ENCODE assay signal across 30 mouse cellular contexts in the genomic region with DNA sequence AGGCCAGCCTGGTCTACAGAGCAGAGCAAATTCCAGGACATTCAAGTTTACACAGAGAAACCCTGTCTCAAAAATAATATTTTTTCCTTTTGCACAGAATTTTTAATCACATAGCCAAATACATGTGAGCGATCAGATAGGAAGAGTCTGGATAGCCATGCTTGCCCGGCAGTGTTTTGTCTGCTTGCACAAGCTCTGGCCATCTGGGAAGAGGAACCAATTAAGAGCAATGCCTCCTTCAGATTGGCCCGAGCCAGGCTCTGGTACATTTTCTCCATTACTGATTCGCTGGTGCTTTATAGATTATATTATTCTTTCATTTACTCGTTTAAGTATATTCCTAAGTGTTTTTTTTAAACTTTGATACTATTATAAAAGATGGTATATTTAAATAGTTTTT. TPM values are rescaled to one million over a fixed set of nuclear protein-coding genes. Genes with fewer than 3 reads are reported as not detected.
DNase-seq lines count a peak whose midpoint lies in the region; ATAC-seq and TF ChIP-seq lines count a peak whose summit lies in the region.
"Had no signal": no experiment of that assay in that cellular context is flagged by ENCODE, and none has a peak within 500 bp of the region (broad histone marks: within the 10 kb centered on the region; RNA-seq: fewer than 3 reads in every experiment).

No protein-coding gene starts in this region.

- TF ChIP-seq EP300 in stomach, postnatal 0 days (optimal IDR thresholded peaks at IDR 0.05), result no peak

- no peaks in the 10 kb centered on the region for H3K27me3 ChIP-seq in stomach, embryonic 14.5 days (ENCODE audit: control insufficient read depth, insufficient read depth, low read length)
- H3K27me3 ChIP-seq in stomach, postnatal 0 days (ENCODE audit: control insufficient read depth, insufficient read depth, low read length), result no peaks in the 10 kb centered on the region
- no peaks in the 10 kb centered on the region for H3K27me3 ChIP-seq in intestine, embryonic 16.5 days (replicated peaks; ENCODE audit: control insufficient read depth, insufficient read depth, low read length)
- H3K27me3 ChIP-seq in hindbrain, embryonic 12.5 days, result no peaks in the 10 kb centered on the region
- H3K27me3 ChIP-seq: embryonic facial prominence, embryonic 12.5 days; forebrain, embryonic 15.5 days; heart, embryonic 13.5 days; hindbrain, embryonic 15.5 days; limb, embryonic 15.5 days; midbrain, embryonic 15.5 days; neural tube, embryonic 12.5 days had no signal

- TF ChIP-seq CTCF in layer of hippocampus, adult 2 months (conservative IDR thresholded peaks at IDR 0.05), result no peak
- TF ChIP-seq CTCF in stomach, postnatal 0 days (IDR thresholded peaks at IDR 0.05; ENCODE audit: low read depth), result no peak

- DNase-seq in layer of hippocampus, adult 2 months (ENCODE audit: low spot score in 2 of 2), result no peak
- DNase-seq in layer of hippocampus, postnatal 25 days (ENCODE audit: extremely low spot score in 1 of 2, low spot score in 1 of 2), result no peak
- no peak for DNase-seq in stomach, postnatal 0 days (ENCODE audit: low spot score)
- DNase-seq: adrenal gland, postnatal 25 days; cerebellum, adult 8-10 months; embryo, embryonic 11 days; gastrocnemius, adult 2 months; gastrocnemius, postnatal 36 days; lung, embryonic 14.5 days; right cerebral cortex, adult 18-20 months had no signal

- no peaks in the 10 kb centered on the region for H3K9me3 ChIP-seq in stomach, embryonic 14.5 days (ENCODE audit: control insufficient read depth, low read depth, low read length)
- no peaks in the 10 kb centered on the region for H3K9me3 ChIP-seq in stomach, postnatal 0 days (ENCODE audit: control insufficient read depth, low read length)
- H3K9me3 ChIP-seq in intestine, embryonic 16.5 days (ENCODE audit: control insufficient read depth, low read length), result no peaks in the 10 kb centered on the region
- H3K9me3 ChIP-seq in hindbrain, embryonic 12.5 days (replicated peaks), result no peaks in the 10 kb centered on the region
- H3K9me3 ChIP-seq: embryonic facial prominence, embryonic 12.5 days; forebrain, embryonic 15.5 days; heart, embryonic 13.5 days; hindbrain, embryonic 15.5 days; limb, embryonic 10.5 days; limb, embryonic 15.5 days; midbrain, embryonic 15.5 days; neural tube, embryonic 12.5 days had no signal

- ATAC-seq in stomach, embryonic 14.5 days (ENCODE audit: insufficient number of reproducible peaks, insufficient read depth, low FRiP score, low read depth), result no peak
- no peak for ATAC-seq in stomach, postnatal 0 days (ENCODE audit: low FRiP score, low TSS enrichment)
- ATAC-seq in intestine, embryonic 16.5 days, result no peak
- no peak for ATAC-seq in hindbrain, embryonic 12.5 days (ENCODE audit: low FRiP score)
- ATAC-seq: forebrain, embryonic 15.5 days; midbrain, embryonic 15.5 days had no signal

- no peak overlapping the region for H3K9ac ChIP-seq in stomach, embryonic 14.5 days (replicated peaks; ENCODE audit: low read depth, low read length)
- H3K9ac ChIP-seq in stomach, postnatal 0 days (ENCODE audit: low read length), result no peak overlapping the region
- H3K9ac ChIP-seq in intestine, embryonic 16.5 days (ENCODE audit: low read depth, low read length), result no peak overlapping the region
- H3K9ac ChIP-seq in hindbrain, embryonic 12.5 days, result no peak overlapping the region
- H3K9ac ChIP-seq: embryonic facial prominence, embryonic 12.5 days; forebrain, embryonic 15.5 days; hindbrain, embryonic 15.5 days; limb, embryonic 15.5 days; lung, embryonic 14.5 days; midbrain, embryonic 15.5 days; neural tube, embryonic 12.5 days had no signal

- H3K4me1 ChIP-seq in stomach, embryonic 14.5 days (ENCODE audit: control insufficient read depth, insufficient read depth, low read length), result 0 out of 2 replicates have a peak, but pooled peaks cover 6% of the 10 kb centered on the region
- no peaks in the 10 kb centered on the region for H3K4me1 ChIP-seq in stomach, postnatal 0 days (replicated peaks; ENCODE audit: control insufficient read depth, insufficient read depth)
- H3K4me1 ChIP-seq in intestine, embryonic 16.5 days (ENCODE audit: control insufficient read depth, insufficient read depth, low read length), result peaks cover 15% of the 10 kb centered on the region
- peaks cover 20% of the 10 kb centered on the region for H3K4me1 ChIP-seq in hindbrain, embryonic 12.5 days

- H3K4me2 ChIP-seq in stomach, embryonic 14.5 days (replicated peaks; ENCODE audit: low read depth, low read length), result no peak overlapping the region
- H3K4me2 ChIP-seq in stomach, postnatal 0 days (replicated peaks; ENCODE audit: low read depth), result no peak overlapping the region
- H3K4me2 ChIP-seq in intestine, embryonic 16.5 days (ENCODE audit: low read depth, low read length), result no peak overlapping the region
- no peak overlapping the region for H3K4me2 ChIP-seq in hindbrain, embryonic 12.5 days (replicated peaks)
- H3K4me2 ChIP-seq: embryonic facial prominence, embryonic 12.5 days; forebrain, embryonic 15.5 days; hindbrain, embryonic 15.5 days; limb, embryonic 15.5 days; midbrain, embryonic 15.5 days; neural tube, embryonic 12.5 days had no signal

- no peak overlapping the region for H3K4me3 ChIP-seq in layer of hippocampus, adult 2 months
- no peak overlapping the region for H3K4me3 ChIP-seq in stomach, embryonic 14.5 days (ENCODE audit: low read depth, low read length)
- H3K4me3 ChIP-seq in stomach, postnatal 0 days (ENCODE audit: low read depth, low read length), result no peak overlapping the region
- H3K4me3 ChIP-seq in intestine, embryonic 16.5 days (ENCODE audit: low read length), result no peak overlapping the region
- no peak overlapping the region for H3K4me3 ChIP-seq in hindbrain, embryonic 12.5 days
- H3K4me3 ChIP-seq: embryonic facial prominence, embryonic 12.5 days; forebrain, embryonic 15.5 days; heart, adult 2 months; heart, embryonic 13.5 days; hindbrain, embryonic 15.5 days; limb, embryonic 10.5 days; limb, embryonic 15.5 days; midbrain, embryonic 15.5 days; myocyte; neural tube, embryonic 12.5 days had no signal

- H3K27ac ChIP-seq in layer of hippocampus, adult 2 months, result peak overlapping the region; percentile 94
- H3K27ac ChIP-seq in stomach, embryonic 14.5 days (ENCODE audit: low read length), result 0 out of 2 replicates have a peak overlapping the region, but pooled peaks have one; percentile 18
- H3K27ac ChIP-seq in stomach, postnatal 0 days (replicated peaks), result no peak overlapping the region
- H3K27ac ChIP-seq in intestine, embryonic 16.5 days (ENCODE audit: low read length), result peak overlapping the region; percentile 55
- no peak overlapping the region for H3K27ac ChIP-seq in hindbrain, embryonic 12.5 days
- H3K27ac ChIP-seq: hindbrain, embryonic 15.5 days; limb, embryonic 15.5 days; midbrain, embryonic 15.5 days; neural tube, embryonic 12.5 days had no signal

- H3K36me3 ChIP-seq in stomach, embryonic 14.5 days (ENCODE audit: control insufficient read depth, insufficient read depth, low read length), result peaks cover 6% of the 10 kb centered on the region
- peaks cover 7% of the 10 kb centered on the region; the same call in 1 of the 2 replicates for H3K36me3 ChIP-seq in stomach, postnatal 0 days (ENCODE audit: control insufficient read depth, insufficient read depth, low read length)
- peaks cover 3% of the 10 kb centered on the region; the same call in 1 of the 2 replicates for H3K36me3 ChIP-seq in intestine, embryonic 16.5 days (ENCODE audit: control insufficient read depth, insufficient read depth, low read length)
- H3K36me3 ChIP-seq in hindbrain, embryonic 12.5 days, result peaks cover 28% of the 10 kb centered on the region
- H3K36me3 ChIP-seq: midbrain, embryonic 15.5 days had no signal

- 84% methylated on average over 5 of the region's 5 CpGs for WGBS in stomach, embryonic 14.5 days
- 73% methylated on average over 5 of the region's 5 CpGs for WGBS in stomach, postnatal 0 days
- WGBS in intestine, embryonic 16.5 days, result 75% methylated on average over 5 of the region's 5 CpGs
- 86% methylated on average over 5 of the region's 5 CpGs for WGBS in hindbrain, embryonic 12.5 days

RNA-seq across cellular contexts. Expression of a gene that starts 7.8 kb away (rescaled TPM):
- total RNA-seq in layer of hippocampus, adult 2 months (2021), result 10 to 100 TPM; 67.4 to 71.8 TPM
- 10 to 100 TPM; 54.3 to 62.7 TPM for total RNA-seq in layer of hippocampus, postnatal 25 days (2021)
- polyA plus RNA-seq in stomach, embryonic 14.5 days (2014; fragmentation: Nextera tagmentation; extraction: Ambion mirVana), result 95.7 TPM in 2 replicates
- 54.3 and 54.6 TPM in 2 replicates for polyA plus RNA-seq in stomach, postnatal 0 days (2015; fragmentation: Nextera tagmentation; extraction: Ambion mirVana)
- polyA plus RNA-seq in intestine, embryonic 16.5 days (2015; fragmentation: Nextera tagmentation; extraction: Ambion mirVana), result 85.4 and 90.4 TPM in 2 replicates
- 91.3 and 93.3 TPM in 2 replicates for polyA plus RNA-seq in hindbrain, embryonic 12.5 days (2016; fragmentation: Nextera tagmentation; extraction: Ambion mirVana)

RNA-seq across cellular contexts. Expression of a gene that starts 26.1 kb away (rescaled TPM):
- not detected for total RNA-seq in layer of hippocampus, adult 2 months (2021)
- total RNA-seq in layer of hippocampus, postnatal 25 days (2021), result not detected
- not detected in 2 replicates for polyA plus RNA-seq in stomach, embryonic 14.5 days (2014; fragmentation: Nextera tagmentation; extraction: Ambion mirVana)
- not detected in 2 replicates for polyA plus RNA-seq in stomach, postnatal 0 days (2015; fragmentation: Nextera tagmentation; extraction: Ambion mirVana)
- polyA plus RNA-seq in intestine, embryonic 16.5 days (2015; fragmentation: Nextera tagmentation; extraction: Ambion mirVana), result not detected in 2 replicates
- not detected in 2 replicates for polyA plus RNA-seq in hindbrain, embryonic 12.5 days (2016; fragmentation: Nextera tagmentation; extraction: Ambion mirVana)
- total RNA-seq: adrenal gland, adult 18-20 months; adrenal gland, postnatal 25 days; gastrocnemius, adult 2 months; gastrocnemius, postnatal 36 days; heart, adult 2 months; heart, postnatal 10 days; hematopoietic stem cell, adult 5-6 weeks; left cerebral cortex, postnatal 10 days had no signal
- polyA plus RNA-seq: embryonic facial prominence, embryonic 12.5 days; forebrain, embryonic 15.5 days; heart, adult 2 months; heart, embryonic 13.5 days; hindbrain, embryonic 15.5 days; inflammation-experienced regulatory T-cells, adult 6 months; large intestine, adult 2 months; limb, embryonic 10.5 days; limb, embryonic 15.5 days; lung, embryonic 14.5 days; midbrain, embryonic 15.5 days; myocyte; neural tube, embryonic 12.5 days; thymus, postnatal 0 days had no signal

RNA-seq across cellular contexts. Expression of a gene that starts 42.4 kb away (rescaled TPM):
- under 1 TPM; 0.22 to 0.26 TPM for total RNA-seq in layer of hippocampus, adult 2 months (2021)
- total RNA-seq in layer of hippocampus, postnatal 25 days (2021), result under 1 TPM; 0.27 to 0.38 TPM
- polyA plus RNA-seq in stomach, embryonic 14.5 days (2014; fragmentation: Nextera tagmentation; extraction: Ambion mirVana), result 0.04 TPM in 1 of 2 replicates, not detected in the other
- polyA plus RNA-seq in stomach, postnatal 0 days (2015; fragmentation: Nextera tagmentation; extraction: Ambion mirVana), result 0.02 TPM in 1 of 2 replicates, not detected in the other
- polyA plus RNA-seq in intestine, embryonic 16.5 days (2015; fragmentation: Nextera tagmentation; extraction: Ambion mirVana), result not detected in 2 replicates
- polyA plus RNA-seq in hindbrain, embryonic 12.5 days (2016; fragmentation: Nextera tagmentation; extraction: Ambion mirVana), result 0.04 TPM in 1 of 2 replicates, not detected in the other
- total RNA-seq: adrenal gland, adult 18-20 months; adrenal gland, postnatal 25 days; gastrocnemius, adult 2 months; gastrocnemius, postnatal 36 days; heart, adult 2 months; heart, postnatal 10 days; hematopoietic stem cell, adult 5-6 weeks had no signal
- polyA plus RNA-seq: embryonic facial prominence, embryonic 12.5 days; heart, embryonic 13.5 days; hindbrain, embryonic 15.5 days; inflammation-experienced regulatory T-cells, adult 6 months; large intestine, adult 2 months; limb, embryonic 10.5 days; limb, embryonic 15.5 days; lung, embryonic 14.5 days; myocyte; neural tube, embryonic 12.5 days; thymus, postnatal 0 days had no signal

RNA-seq across cellular contexts. Expression of a gene that starts 44.3 kb away (rescaled TPM):
- under 1 TPM in 1 of 2 experiments, not detected in 1; 0.12 TPM for total RNA-seq in layer of hippocampus, adult 2 months (2021)
- total RNA-seq in layer of hippocampus, postnatal 25 days (2021), result under 1 TPM; 0.12 to 0.14 TPM
- not detected in 2 replicates for polyA plus RNA-seq in stomach, embryonic 14.5 days (2014; fragmentation: Nextera tagmentation; extraction: Ambion mirVana)
- polyA plus RNA-seq in stomach, postnatal 0 days (2015; fragmentation: Nextera tagmentation; extraction: Ambion mirVana), result 0.02 TPM in 1 of 2 replicates, not detected in the other
- polyA plus RNA-seq in intestine, embryonic 16.5 days (2015; fragmentation: Nextera tagmentation; extraction: Ambion mirVana), result not detected in 2 replicates
- polyA plus RNA-seq in hindbrain, embryonic 12.5 days (2016; fragmentation: Nextera tagmentation; extraction: Ambion mirVana), result not detected in 2 replicates
- total RNA-seq: adrenal gland, adult 18-20 months; adrenal gland, postnatal 25 days; gastrocnemius, adult 2 months; gastrocnemius, postnatal 36 days; heart, adult 2 months; heart, postnatal 10 days; hematopoietic stem cell, adult 5-6 weeks; left cerebral cortex, postnatal 10 days had no signal
- polyA plus RNA-seq: embryonic facial prominence, embryonic 12.5 days; forebrain, embryonic 15.5 days; heart, embryonic 13.5 days; hindbrain, embryonic 15.5 days; inflammation-experienced regulatory T-cells, adult 6 months; large intestine, adult 2 months; limb, embryonic 10.5 days; limb, embryonic 15.5 days; lung, embryonic 14.5 days; midbrain, embryonic 15.5 days; myocyte; neural tube, embryonic 12.5 days had no signal

Comparison
In these comparisons a context has a peak if more than half of its experiments do, and no peak if none do; other contexts are left out.
1. H3K27ac ChIP-seq: peak in layer of hippocampus, adult 2 months (single experiment), stomach, embryonic 14.5 days (single experiment) and intestine, embryonic 16.5 days (single experiment); none in stomach, postnatal 0 days (single experiment) and hindbrain, embryonic 12.5 days (single experiment).